Mouse (Mus musculus) testis, adult 2 months (tissue): ENCODE results near the gene Clasp1. TPM values are rescaled to one million over a fixed set of nuclear protein-coding genes. Genes with fewer than 3 reads are reported as not detected.

Experiments used
- H3K27ac ChIP-seq: fragments of 200-500 bp; 2 replicates; pipeline ENCODE4 v1.5.1; 2012; ENCODE audit warnings: low read depth, low read length; ENCODE audit not compliant: control insufficient read depth, insufficient read depth
- H3K27me3 ChIP-seq: fragments of 200-500 bp; 2 replicates; pipeline ENCODE4 v1.6.1; 2012; ENCODE audit warnings: mild to moderate bottlenecking, low read length, moderate library complexity; ENCODE audit not compliant: control insufficient read depth, insufficient read depth
- H3K36me3 ChIP-seq: fragments of 200-500 bp; 2 replicates; pipeline ENCODE4 v1.6.1; 2012; ENCODE audit warnings: mild to moderate bottlenecking, low read length; ENCODE audit not compliant: control insufficient read depth, insufficient read depth
- H3K4me1 ChIP-seq: fragments of 200-500 bp; 2 replicates; pipeline ENCODE4 v1.6.1; 2012; ENCODE audit warnings: low read length; ENCODE audit not compliant: control insufficient read depth, insufficient read depth
- H3K4me3 ChIP-seq: fragments of 200-500 bp; 2 replicates; pipeline ENCODE4 v1.5.1; 2012; ENCODE audit warnings: low read depth, mild to moderate bottlenecking, low read length, moderate library complexity, mixed read lengths; ENCODE audit not compliant: control insufficient read depth
- CTCF ChIP-seq: fragments of 200-500 bp; IDR thresholded peaks from 2 replicates; pipeline ENCODE4 v1.5.1; 2012; ENCODE audit warnings: low read depth, mild to moderate bottlenecking, inconsistent platforms, low read length, moderate library complexity; ENCODE audit not compliant: control insufficient read depth, insufficient read depth, insufficient replicate concordance
- POLR2A ChIP-seq: fragments of 200-500 bp; IDR thresholded peaks from 2 replicates; pipeline ENCODE4 v1.6.1; 2012; ENCODE audit warnings: low read depth, mild to moderate bottlenecking, inconsistent platforms, low read length, moderate library complexity; ENCODE audit not compliant: control insufficient read depth
- polyA plus RNA-seq: library from polyadenylated mRNA; depleted of rRNA; stranded (reverse); fragments of >200 nt; gene quantifications from 2 replicates; pipeline ENCODE4 v1.2.3, GENCODE M21; 2012

The Clasp1 gene
- polyA plus RNA-seq, 1 experiment, result 33.1 TPM

GRCm38 (mm10) chr1:118377784-118378183, 11.1 kb upstream of the Clasp1 start:
- no peak overlapping the region for H3K4me3 ChIP-seq
- no peaks in the 10 kb centered on the region for H3K4me1 ChIP-seq
- no peak overlapping the region for H3K27ac ChIP-seq
- TF ChIP-seq CTCF (no peak), POLR2A (no peak)
- H3K27me3 ChIP-seq, result no peaks in the 10 kb centered on the region
- no peaks in the 10 kb centered on the region for H3K36me3 ChIP-seq

- no peaks in the 10 kb centered on the region for H3K4me1 ChIP-seq
- H3K27ac ChIP-seq, result no peak overlapping the region
- no peak for TF ChIP-seq POLR2A
- no peak for TF ChIP-seq CTCF
- H3K27me3 ChIP-seq, result no peaks in the 10 kb centered on the region
- H3K36me3 ChIP-seq, result no peaks in the 10 kb centered on the region
- H3K4me3 ChIP-seq, result no peak overlapping the region
Observed at GRCm38 (mm10) chr1:118380105-118380786, 8.6 kb upstream of the Clasp1 start.

GRCm38 (mm10) chr1:118388127-118388756, 616 bp upstream of the Clasp1 start:
- Histone ChIP-seq H3K4me1 (peaks cover 5% of the 10 kb centered on the region; the same call in 1 of the 2 replicates), H3K27ac (peak overlapping the region; percentile 91), H3K4me3 (peak overlapping the region; percentile 91), H3K27me3 (no peaks in the 10 kb centered on the region), H3K36me3 (no peaks in the 10 kb centered on the region)
- no peak for TF ChIP-seq CTCF
- no peak for TF ChIP-seq POLR2A

GRCm38 (mm10) chr1:118389454-118390265, 802 bp downstream of the Clasp1 start:
- H3K4me1 ChIP-seq, result peaks cover 5% of the 10 kb centered on the region; the same call in 1 of the 2 replicates
- H3K27ac ChIP-seq, result peak overlapping the region; percentile 90
- TF ChIP-seq CTCF (no peak), POLR2A (0 out of 2 replicates have a peak, but pooled peaks have one; percentile 27)
- no peaks in the 10 kb centered on the region for H3K36me3 ChIP-seq
- H3K4me3 ChIP-seq, result peak overlapping the region; percentile 91
- H3K27me3 ChIP-seq, result no peaks in the 10 kb centered on the region

GRCm38 (mm10) chr1:118390266-118390660, 1.4 kb downstream of the Clasp1 start:
- TF ChIP-seq POLR2A, result no peak
- no peak for TF ChIP-seq CTCF
- no peaks in the 10 kb centered on the region for H3K36me3 ChIP-seq
- peak overlapping the region; percentile 91 for H3K4me3 ChIP-seq
- H3K4me1 ChIP-seq, result peaks cover 5% of the 10 kb centered on the region; the same call in 1 of the 2 replicates
- no peaks in the 10 kb centered on the region for H3K27me3 ChIP-seq
- H3K27ac ChIP-seq, result no peak overlapping the region

- Histone ChIP-seq H3K27ac (no peak overlapping the region), H3K36me3 (no peaks in the 10 kb centered on the region), H3K27me3 (no peaks in the 10 kb centered on the region), H3K4me3 (peak overlapping the region; percentile 39; the same call in 1 of the 2 replicates), H3K4me1 (peaks cover 5% of the 10 kb centered on the region; the same call in 1 of the 2 replicates)
- TF ChIP-seq CTCF (no peak), POLR2A (no peak)
Observed at GRCm38 (mm10) chr1:118390871-118391387, 2.1 kb downstream of the Clasp1 start.

GRCm38 (mm10) chr1:118392246-118392645, 3.4 kb downstream of the Clasp1 start:
- Histone ChIP-seq H3K4me1 (peaks cover 5% of the 10 kb centered on the region; the same call in 1 of the 2 replicates), H3K27me3 (no peaks in the 10 kb centered on the region), H3K27ac (no peak overlapping the region), H3K4me3 (no peak overlapping the region), H3K36me3 (no peaks in the 10 kb centered on the region)
- no peak for TF ChIP-seq POLR2A
- no peak for TF ChIP-seq CTCF
